Mouse (Mus musculus) thymus, adult 2 months (tissue): ENCODE data around the gene 4933427I04Rik.

ENCODE experiments used
- CTCF ChIP-seq: fragments of 200-500 bp; IDR thresholded peaks from 2 replicates; pipeline ENCODE4 v1.5.1; 2012; ENCODE audit warnings: mild to moderate bottlenecking, control low read depth, low read length, moderate library complexity, borderline replicate concordance; ENCODE audit not compliant: control insufficient read depth, poor library complexity, insufficient read depth; ENCODE audit errors: extremely low read depth
- POLR2A ChIP-seq: fragments of 200-500 bp; IDR thresholded peaks from 2 replicates; pipeline ENCODE4 v1.6.1; 2012; ENCODE audit warnings: mild to moderate bottlenecking, low read length, control low read depth, moderate library complexity; ENCODE audit not compliant: control insufficient read depth, poor library complexity, insufficient read depth; ENCODE audit errors: extremely low read depth

DNA sequence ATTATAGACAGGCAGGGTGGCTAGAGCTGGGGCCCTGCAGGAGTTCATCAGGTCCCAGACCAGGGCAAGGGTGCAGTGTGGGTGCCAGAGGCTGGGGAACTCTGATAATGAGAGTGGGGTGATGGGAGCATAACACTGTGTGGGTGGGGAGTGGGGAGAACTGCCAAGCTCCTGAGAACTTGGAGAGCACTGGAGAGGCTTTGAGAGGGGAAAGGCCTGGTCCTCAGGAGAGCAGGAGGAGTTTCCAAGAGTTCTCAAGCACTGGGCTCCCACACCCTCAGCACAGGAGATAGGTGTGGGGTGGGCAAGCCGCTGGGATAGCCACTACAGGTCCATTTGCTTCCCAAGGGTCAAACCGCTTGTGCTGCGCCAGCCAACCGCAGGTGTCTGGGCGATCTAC lies 34.2 kb downstream of the 4933427I04Rik start:
- TF ChIP-seq CTCF (no peak), POLR2A (no peak)
